Mouse (Mus musculus): ENCODE data around the gene Ano7. TPM values are rescaled to one million over a fixed set of nuclear protein-coding genes. Genes with fewer than 3 reads are reported as not detected.
A peak's percentile ranks its signal among the peaks of the same experiment; 100 is the strongest.
"Not testable (repeated sequence)": the region's sequence is repeated elsewhere in the genome, so short reads cannot be mapped to it uniquely, and the experiment has no call there.

Gene Ano7
- polyA plus RNA-seq, 1 experiment from 2014 or later = 0.71 TPM

DNA sequence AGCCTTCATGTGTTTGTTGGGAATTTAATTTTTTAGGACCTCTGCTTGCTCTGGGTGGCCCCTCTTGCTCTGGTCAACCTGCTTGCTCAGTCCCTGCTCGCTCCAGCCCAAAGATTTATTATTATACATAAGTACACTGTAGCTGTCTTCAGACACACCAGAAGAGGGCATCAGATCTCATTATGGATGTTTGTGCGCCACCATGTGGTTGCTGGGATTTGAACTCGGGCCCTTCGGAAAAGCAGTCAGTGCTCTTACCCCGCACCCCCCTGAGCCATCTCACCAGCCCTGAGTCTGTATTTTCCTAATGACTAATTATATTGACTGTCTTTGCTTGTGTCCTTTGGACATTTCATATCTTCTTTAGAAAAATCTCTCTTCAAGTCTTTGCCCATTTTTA, 5.4 kb downstream of the Ano7 start:
- no peak overlapping the region for H3K4me3 ChIP-seq
- H3K27me3 ChIP-seq (replicated peaks) = no peaks in the 10 kb centered on the region
- H3K36me3 ChIP-seq = no peaks in the 10 kb centered on the region
- H3K9ac ChIP-seq = no peak overlapping the region
- H3K9me3 ChIP-seq = no peaks in the 10 kb centered on the region
- no peak overlapping the region for H3K4me2 ChIP-seq (replicated peaks)
- WGBS = 83% methylated on average over 5 of the region's 5 CpGs
- ATAC-seq (ENCODE audit: low FRiP score, low read depth) = no peak
- H3K4me1 ChIP-seq = no peaks in the 10 kb centered on the region
- H3K27ac ChIP-seq = no peak overlapping the region

DNA sequence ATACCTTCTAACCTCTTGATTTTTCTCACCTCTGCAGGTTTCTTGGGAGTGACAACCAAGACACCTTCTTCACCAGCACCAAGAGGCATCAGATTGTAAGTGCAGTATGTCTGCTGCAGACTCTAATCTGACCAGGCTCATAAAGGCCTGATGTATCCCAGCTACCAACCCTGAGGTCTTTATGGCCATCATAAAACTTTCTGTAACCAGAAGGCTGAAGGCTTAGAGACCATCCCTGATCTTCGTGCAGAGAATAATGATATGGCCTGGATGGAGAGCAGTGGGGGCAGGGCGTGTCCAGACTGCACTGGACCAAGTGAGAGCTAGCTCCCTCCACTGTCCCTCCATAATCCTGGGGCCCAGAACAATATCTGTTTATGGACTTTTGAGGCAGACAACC, 13.5 kb downstream of the Ano7 start:
- no peak overlapping the region for H3K27ac ChIP-seq
- no peak for ATAC-seq (ENCODE audit: low FRiP score, low read depth)
- no peak overlapping the region for H3K4me2 ChIP-seq (replicated peaks)
- no peaks in the 10 kb centered on the region for H3K4me1 ChIP-seq
- no peaks in the 10 kb centered on the region for H3K27me3 ChIP-seq (replicated peaks)
- H3K4me3 ChIP-seq = no peak overlapping the region
- no peaks in the 10 kb centered on the region for H3K9me3 ChIP-seq
- H3K9ac ChIP-seq = no peak overlapping the region
- WGBS = 43% methylated on average over 2 of the region's 2 CpGs
- H3K36me3 ChIP-seq = no peaks in the 10 kb centered on the region

DNA sequence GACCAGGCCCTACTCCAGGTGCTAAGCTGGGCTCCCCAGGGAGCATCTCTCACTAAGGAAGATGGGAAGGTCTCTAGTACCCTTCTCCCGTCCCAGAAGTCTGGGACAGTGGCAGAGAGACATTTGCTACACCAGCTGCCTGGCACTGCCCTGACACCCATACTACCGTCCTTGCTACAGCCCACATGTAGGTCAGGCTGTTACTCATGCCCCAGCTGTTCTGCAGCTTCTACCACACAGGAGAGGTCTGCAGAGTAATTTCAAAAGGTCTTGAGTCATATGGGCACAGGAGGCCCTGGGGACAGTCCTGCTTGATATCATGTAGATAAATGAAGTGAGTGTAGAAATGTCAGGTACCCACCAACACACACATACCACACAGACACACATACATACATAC, 15.2 kb downstream of the Ano7 start:
- no peak overlapping the region for H3K4me3 ChIP-seq
- no peaks in the 10 kb centered on the region for H3K9me3 ChIP-seq
- no peaks in the 10 kb centered on the region for H3K27me3 ChIP-seq (replicated peaks)
- H3K9ac ChIP-seq = no peak overlapping the region
- ATAC-seq (ENCODE audit: low FRiP score, low read depth) = no peak
- H3K36me3 ChIP-seq = no peaks in the 10 kb centered on the region
- WGBS = 81% methylated on average over 2 of the region's 2 CpGs
- no peak overlapping the region for H3K4me2 ChIP-seq (replicated peaks)
- no peak overlapping the region for H3K27ac ChIP-seq
- no peaks in the 10 kb centered on the region for H3K4me1 ChIP-seq

DNA sequence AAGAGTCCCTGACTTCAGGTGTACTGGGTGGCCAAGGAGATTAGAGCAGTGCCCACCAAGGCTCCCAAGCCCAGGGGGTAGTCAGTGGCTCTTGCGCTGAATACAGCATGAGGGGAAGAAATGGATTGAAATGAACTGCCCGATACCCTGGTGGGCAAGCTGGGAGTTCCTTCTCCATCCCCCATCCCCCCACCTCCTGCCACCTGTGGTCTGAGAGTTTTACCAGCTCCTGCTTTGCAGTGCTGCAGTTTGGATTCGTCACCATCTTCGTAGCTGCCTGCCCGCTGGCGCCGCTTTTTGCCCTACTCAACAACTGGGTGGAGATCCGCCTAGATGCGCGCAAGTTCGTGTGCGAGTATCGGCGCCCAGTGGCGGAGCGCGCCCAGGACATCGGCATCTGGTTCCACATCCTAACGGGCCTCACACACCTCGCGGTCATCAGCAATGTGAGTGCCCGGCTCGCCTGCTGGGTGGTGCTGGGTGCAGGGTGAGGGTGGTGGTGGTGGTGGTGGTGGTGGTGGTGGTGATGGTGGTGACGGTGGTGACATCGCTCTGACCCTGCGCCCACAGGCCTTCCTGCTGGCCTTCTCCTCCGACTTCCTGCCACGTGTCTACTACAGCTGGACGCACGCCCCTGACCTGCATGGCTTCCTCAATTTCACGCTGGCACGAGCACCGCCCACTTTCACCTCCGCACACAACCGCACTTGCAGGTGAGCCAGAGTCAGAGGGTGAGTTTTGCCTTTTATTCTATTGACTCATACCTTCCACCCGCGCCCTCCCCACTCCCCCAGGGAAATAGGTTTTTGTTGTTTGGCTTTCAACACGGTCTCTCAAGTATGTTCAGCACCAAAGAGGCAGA, 27.7 kb downstream of the Ano7 start:
- no peak for ATAC-seq (ENCODE audit: low FRiP score, low read depth)
- Histone ChIP-seq H3K36me3 (peaks cover 6% of the 10 kb centered on the region; the same call in 1 of the 2 replicates), H3K27ac (no peak overlapping the region), H3K4me3 (0 out of 2 replicates have a peak overlapping the region, but pooled peaks have one; percentile 4), H3K9ac (no peak overlapping the region), H3K27me3 (replicated peaks) (peaks cover 11% of the 10 kb centered on the region), H3K4me2 (replicated peaks) (peak overlapping the region; percentile 47), H3K4me1 (0 out of 2 replicates have a peak, but pooled peaks cover 5% of the 10 kb centered on the region), H3K9me3 (no peaks in the 10 kb centered on the region)
- 26% methylated on average over 38 of the region's 38 CpGs for WGBS

DNA sequence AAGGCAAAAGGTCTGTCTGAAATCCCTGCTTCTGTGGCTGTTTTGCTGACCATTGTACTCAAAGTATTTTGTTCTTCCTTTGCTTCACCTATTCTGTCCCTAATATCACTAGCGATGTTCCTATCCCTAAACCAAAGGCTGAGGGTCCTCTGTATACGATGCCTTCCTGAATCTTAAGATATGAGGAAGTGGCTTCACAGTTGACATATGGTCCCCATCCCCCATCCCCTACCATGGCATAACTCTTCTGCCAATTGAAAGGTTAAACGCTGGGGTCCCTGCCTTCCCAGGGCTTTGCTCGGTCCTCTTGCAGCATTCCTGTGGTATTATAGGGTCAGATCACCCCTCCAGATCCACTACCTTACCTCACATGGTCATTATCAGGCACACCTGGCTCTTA, 29.7 kb downstream of the Ano7 start:
- Histone ChIP-seq H3K27me3 (replicated peaks) (peaks cover 11% of the 10 kb centered on the region), H3K4me1 (0 out of 2 replicates have a peak, but pooled peaks cover 5% of the 10 kb centered on the region), H3K4me2 (replicated peaks) (no peak overlapping the region), H3K27ac (no peak overlapping the region), H3K9me3 (no peaks in the 10 kb centered on the region), H3K9ac (no peak overlapping the region), H3K4me3 (no peak overlapping the region), H3K36me3 (peaks cover 26% of the 10 kb centered on the region)
- WGBS = 83% methylated on average over 4 of the region's 4 CpGs
- ATAC-seq (ENCODE audit: low FRiP score, low read depth) = no peak

DNA sequence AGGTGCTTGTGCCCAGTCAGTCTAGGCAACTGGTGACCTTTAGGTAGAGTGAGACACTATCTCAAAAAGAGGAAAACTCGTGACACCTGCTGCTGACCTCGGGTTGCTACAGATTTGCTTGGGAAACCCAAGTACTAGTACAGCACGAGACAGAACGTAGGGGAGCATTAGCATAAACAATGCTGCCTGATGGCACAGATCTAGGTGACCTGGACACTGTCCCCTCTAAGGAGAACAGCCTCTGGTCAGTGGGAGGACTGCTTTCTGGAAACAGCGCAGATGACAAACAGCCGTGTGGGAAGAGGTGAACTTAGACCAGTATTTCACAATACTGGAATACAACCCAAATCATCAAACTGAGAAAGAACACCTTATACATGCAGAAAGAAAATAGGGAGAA, 58.4 kb downstream of the Ano7 start:
- no peaks in the 10 kb centered on the region for H3K27me3 ChIP-seq (replicated peaks)
- no peaks in the 10 kb centered on the region for H3K9me3 ChIP-seq
- H3K27ac ChIP-seq = no peak overlapping the region
- no peak overlapping the region for H3K4me2 ChIP-seq (replicated peaks)
- H3K4me3 ChIP-seq = no peak overlapping the region
- H3K9ac ChIP-seq = no peak overlapping the region
- ATAC-seq (ENCODE audit: low FRiP score, low read depth) = no peak
- WGBS = 90% methylated on average over 6 of the region's 6 CpGs
- no peaks in the 10 kb centered on the region for H3K4me1 ChIP-seq
- H3K36me3 ChIP-seq = peaks cover 51% of the 10 kb centered on the region

DNA sequence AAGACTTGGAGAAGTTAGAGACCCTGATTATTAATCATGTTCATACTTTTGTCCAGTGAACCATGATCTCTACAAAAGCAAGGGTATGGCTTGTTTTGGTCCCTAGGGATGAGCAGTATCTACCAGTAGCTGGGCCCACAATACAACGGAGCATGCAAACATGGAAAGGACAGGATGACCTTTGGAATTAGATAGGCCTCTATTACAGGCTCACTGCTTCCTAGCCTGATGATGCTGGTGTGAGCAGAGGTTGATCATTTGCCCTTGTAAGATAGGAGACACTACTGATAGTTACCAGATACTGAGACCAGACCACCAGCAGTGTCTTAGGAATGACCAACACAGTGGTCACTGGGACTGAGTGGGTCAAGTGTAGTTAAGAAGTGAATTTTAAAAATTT, 65.6 kb downstream of the Ano7 start:
- Histone ChIP-seq H3K9me3 (no peaks in the 10 kb centered on the region), H3K4me1 (peaks cover 4% of the 10 kb centered on the region; the same call in 1 of the 2 replicates), H3K9ac (no peak overlapping the region), H3K27ac (no peak overlapping the region), H3K27me3 (replicated peaks) (no peaks in the 10 kb centered on the region), H3K36me3 (peaks cover 33% of the 10 kb centered on the region), H3K4me3 (no peak overlapping the region), H3K4me2 (replicated peaks) (no peak overlapping the region)
- WGBS = 100% methylated on average over 1 of the region's 1 CpGs
- no peak for ATAC-seq (ENCODE audit: low FRiP score, low read depth)

DNA sequence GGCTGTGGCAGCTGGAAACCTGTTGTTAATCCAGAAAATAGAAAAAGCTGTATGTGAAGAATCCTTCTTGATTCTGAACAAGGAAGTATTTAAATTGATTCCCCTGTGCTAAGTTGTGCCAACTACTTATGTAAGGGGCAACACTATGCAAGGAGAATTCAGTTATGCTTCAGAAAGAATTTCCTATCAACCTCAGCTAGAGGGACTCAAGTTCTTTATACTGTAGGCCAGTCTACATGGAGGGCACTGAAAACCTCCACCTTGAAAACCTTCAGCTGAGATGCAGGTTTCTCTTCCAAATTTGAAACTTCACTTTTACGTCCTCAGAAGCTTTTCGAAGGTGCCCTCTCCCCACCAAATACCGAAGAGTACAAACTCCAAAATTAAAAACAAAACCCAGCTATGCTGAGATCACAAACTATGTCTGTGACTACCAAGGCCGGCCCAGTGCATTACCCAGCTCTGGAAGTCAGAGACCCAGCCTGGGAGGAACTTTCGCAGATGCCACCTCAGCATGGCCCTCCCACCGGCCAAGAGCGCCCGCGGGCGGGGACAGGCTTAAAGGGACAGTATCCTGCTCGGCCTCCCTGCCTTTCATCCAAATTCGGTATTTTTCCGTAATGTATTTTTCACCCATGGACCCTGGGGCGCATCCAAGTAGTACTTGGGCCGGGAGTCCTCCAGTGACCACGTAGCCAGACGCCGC, 70.8 kb downstream of the Ano7 start:
- Histone ChIP-seq H3K27me3 (replicated peaks) (no peaks in the 10 kb centered on the region), H3K4me2 (replicated peaks) (peak overlapping the region; percentile 95), H3K9me3 (no peaks in the 10 kb centered on the region), H3K36me3 (peaks cover 3% of the 10 kb centered on the region; the same call in 1 of the 2 replicates), H3K4me1 (peaks cover 12% of the 10 kb centered on the region), H3K9ac (peak overlapping the region; percentile 79), H3K27ac (peak overlapping the region; percentile 53; the same call in 1 of the 2 replicates), H3K4me3 (peak overlapping the region; percentile 81)
- 6% methylated on average over 18 of the region's 18 CpGs for WGBS
- peak; percentile 78 for ATAC-seq (ENCODE audit: low FRiP score, low read depth)

DNA sequence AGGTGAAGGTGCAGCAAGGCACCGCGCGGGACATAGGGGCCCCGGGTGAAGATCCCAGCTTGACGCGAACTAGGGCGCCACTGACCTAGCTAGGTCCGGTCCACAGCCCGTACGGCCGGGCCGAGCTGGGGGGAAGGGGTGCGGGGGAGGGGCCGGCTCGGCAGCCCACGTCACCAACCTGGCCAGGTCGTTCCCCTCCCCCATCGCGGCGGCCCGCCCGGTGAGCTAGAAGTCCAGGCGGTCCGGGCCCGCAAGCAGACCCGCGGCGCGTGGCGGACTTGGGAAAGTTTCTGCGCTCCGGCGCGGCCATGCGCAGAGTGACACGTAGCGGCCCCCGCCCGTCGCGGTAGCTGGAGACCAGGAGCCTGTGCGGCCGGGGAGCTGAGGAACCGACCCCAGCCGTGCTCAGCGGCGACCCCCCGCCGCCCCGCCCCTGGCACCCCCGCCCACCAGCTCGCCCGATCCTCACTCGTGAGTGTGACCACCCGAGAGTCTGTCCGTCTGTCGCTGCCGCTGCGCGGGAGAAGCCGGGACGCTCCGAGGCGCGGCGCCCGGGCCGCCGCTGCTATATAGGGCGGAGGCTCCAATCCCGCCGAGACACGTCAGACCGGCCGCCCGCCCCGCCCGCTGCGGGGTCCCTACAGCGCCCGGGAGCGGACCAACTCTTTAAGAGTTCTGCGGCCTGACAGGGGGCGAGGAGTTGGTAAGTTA, 71.5 kb downstream of the Ano7 start:
- peak; percentile 90 for ATAC-seq (ENCODE audit: low FRiP score, low read depth)
- H3K9me3 ChIP-seq = no peaks in the 10 kb centered on the region
- H3K4me3 ChIP-seq = peak overlapping the region; percentile 81
- peaks cover 1% of the 10 kb centered on the region; the same call in 1 of the 2 replicates for H3K36me3 ChIP-seq
- peak overlapping the region; percentile 79 for H3K9ac ChIP-seq
- peaks cover 12% of the 10 kb centered on the region for H3K4me1 ChIP-seq
- no peaks in the 10 kb centered on the region for H3K27me3 ChIP-seq (replicated peaks)
- under 1% methylated on average over 83 of the region's 84 CpGs for WGBS
- peak overlapping the region; percentile 95 for H3K4me2 ChIP-seq (replicated peaks)
- peak overlapping the region; percentile 53 for H3K27ac ChIP-seq

DNA sequence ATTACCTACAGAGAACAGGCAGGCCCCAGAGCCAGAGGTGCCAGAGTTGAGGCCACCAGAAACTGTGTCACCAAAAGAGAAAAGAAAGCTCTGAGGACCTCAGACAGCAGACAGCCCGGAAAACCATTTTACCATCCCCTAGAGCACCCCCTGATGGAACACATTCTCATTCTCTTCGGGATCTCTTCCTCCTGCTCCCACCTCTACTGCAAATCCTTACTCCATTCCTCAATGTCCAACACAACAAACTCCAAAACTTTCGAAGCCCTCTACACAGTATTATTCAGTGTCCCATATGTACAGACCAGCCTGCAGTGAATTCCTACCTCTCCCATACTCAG, 72.1 kb downstream of the Ano7 start:
- H3K9ac ChIP-seq = peak overlapping the region; percentile 79; the same call in 1 of the 2 replicates
- H3K4me2 ChIP-seq (replicated peaks) = peak overlapping the region; percentile 95
- H3K27me3 ChIP-seq (replicated peaks) = no peaks in the 10 kb centered on the region
- no peaks in the 10 kb centered on the region; the same call in 1 of the 2 replicates for H3K36me3 ChIP-seq
- H3K27ac ChIP-seq = no peak overlapping the region
- 21% methylated on average over 3 of the region's 3 CpGs for WGBS
- H3K9me3 ChIP-seq = no peaks in the 10 kb centered on the region
- H3K4me3 ChIP-seq = peak overlapping the region; percentile 81
- H3K4me1 ChIP-seq = peaks cover 12% of the 10 kb centered on the region
- no peak for ATAC-seq (ENCODE audit: low FRiP score, low read depth)

DNA sequence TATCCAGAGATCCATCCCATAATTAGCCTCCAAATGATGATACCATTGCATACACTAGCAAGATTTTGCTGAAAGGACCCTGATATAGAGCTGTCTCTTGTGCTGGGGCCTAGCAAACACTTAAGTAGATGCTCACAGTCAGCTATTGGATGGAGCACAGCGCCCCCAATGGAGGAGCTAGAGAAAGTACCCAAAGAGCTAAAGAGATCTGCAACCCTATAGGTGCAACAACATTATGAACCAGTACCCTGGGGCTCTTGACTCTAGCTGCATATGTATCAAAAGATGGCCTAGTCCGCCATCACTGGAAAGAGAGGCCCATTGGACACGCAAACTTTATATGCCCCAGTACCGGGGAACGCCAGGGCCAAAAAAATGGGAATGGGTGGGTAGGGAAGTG, 76.4 kb downstream of the Ano7 start:
- not testable (repeated sequence) for H3K4me3 ChIP-seq; H3K4me1 ChIP-seq; H3K9me3 ChIP-seq; H3K4me2 ChIP-seq (replicated peaks); H3K27ac ChIP-seq; H3K36me3 ChIP-seq; H3K9ac ChIP-seq; H3K27me3 ChIP-seq (replicated peaks); ATAC-seq (ENCODE audit: low FRiP score, low read depth)
- 86% methylated on average over 5 of the region's 5 CpGs for WGBS

DNA sequence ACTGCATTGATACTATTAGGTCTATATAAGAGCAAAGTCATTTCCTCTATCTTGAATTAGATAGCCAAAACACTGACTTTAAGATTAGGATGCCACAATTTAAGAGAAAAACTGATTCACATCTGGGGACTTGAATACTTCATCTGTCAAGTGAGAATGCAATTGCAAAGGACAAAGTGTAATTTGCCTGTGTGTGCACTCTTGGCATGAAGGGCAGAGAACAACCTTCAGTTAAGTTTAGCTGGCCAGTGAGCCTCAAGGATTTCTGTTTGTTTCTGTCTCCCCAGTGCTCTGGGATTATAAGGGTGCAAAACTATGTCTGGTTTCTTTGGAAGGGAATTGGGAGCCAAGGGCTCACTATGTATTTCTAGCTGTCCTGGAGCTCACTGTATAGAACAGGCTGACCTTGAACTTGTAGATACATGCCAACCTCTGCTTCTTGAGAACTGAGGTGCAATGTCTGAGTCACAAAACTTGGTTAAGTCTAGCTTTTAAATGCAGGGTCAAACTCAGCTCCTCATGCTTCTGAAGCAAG, 80.1 kb downstream of the Ano7 start:
- no peak overlapping the region for H3K4me3 ChIP-seq
- H3K27ac ChIP-seq = no peak overlapping the region
- H3K9me3 ChIP-seq = no peaks in the 10 kb centered on the region
- ATAC-seq (ENCODE audit: low FRiP score, low read depth) = no peak
- H3K4me2 ChIP-seq (replicated peaks) = no peak overlapping the region
- H3K36me3 ChIP-seq = no peaks in the 10 kb centered on the region
- H3K9ac ChIP-seq = no peak overlapping the region
- H3K27me3 ChIP-seq (replicated peaks) = no peaks in the 10 kb centered on the region
- H3K4me1 ChIP-seq = no peaks in the 10 kb centered on the region
